Mouse (Mus musculus) bone marrow macrophage, adult 2 months (primary cell): Measurements from ENCODE around the gene Gpr173. TPM values are rescaled to one million over a fixed set of nuclear protein-coding genes. Genes with fewer than 3 reads are reported as not detected.
"Not testable (repeated sequence)": the region's sequence is repeated elsewhere in the genome, so short reads cannot be mapped to it uniquely, and the experiment has no call there.

ENCODE experiments used
- H3K27ac ChIP-seq: 2 replicates; pipeline ENCODE4 v1.5.1; 2012; ENCODE audit warnings: low read depth, low read length; ENCODE audit not compliant: insufficient read depth
- H3K4me1 ChIP-seq: 2 replicates; pipeline ENCODE4 v1.6.1; 2012; ENCODE audit warnings: low read length; ENCODE audit not compliant: control insufficient read depth, insufficient read depth
- H3K4me3 ChIP-seq: 2 replicates; pipeline ENCODE4 v1.5.1; 2012; ENCODE audit warnings: mild to moderate bottlenecking, low read length, moderate library complexity; ENCODE audit not compliant: insufficient read depth
- CTCF ChIP-seq: IDR thresholded peaks from 2 replicates; pipeline ENCODE4 v1.5.1; 2012; ENCODE audit warnings: low read depth, mild to moderate bottlenecking, low read length, moderate library complexity
- POLR2A ChIP-seq: IDR thresholded peaks from 2 replicates; pipeline ENCODE4 v1.6.1; 2012; ENCODE audit warnings: mild to moderate bottlenecking, low read depth, low read length, borderline replicate concordance
- polyA plus RNA-seq: library from polyadenylated mRNA; stranded (reverse); fragments of >200 nt; gene quantifications from 2 replicates; pipeline ENCODE4 v1.2.4, GENCODE M21; 2012; ENCODE audit not compliant: missing spikeins, insufficient read depth, insufficient read length

The Gpr173 gene
- polyA plus RNA-seq, 1 experiment, result not detected

DNA sequence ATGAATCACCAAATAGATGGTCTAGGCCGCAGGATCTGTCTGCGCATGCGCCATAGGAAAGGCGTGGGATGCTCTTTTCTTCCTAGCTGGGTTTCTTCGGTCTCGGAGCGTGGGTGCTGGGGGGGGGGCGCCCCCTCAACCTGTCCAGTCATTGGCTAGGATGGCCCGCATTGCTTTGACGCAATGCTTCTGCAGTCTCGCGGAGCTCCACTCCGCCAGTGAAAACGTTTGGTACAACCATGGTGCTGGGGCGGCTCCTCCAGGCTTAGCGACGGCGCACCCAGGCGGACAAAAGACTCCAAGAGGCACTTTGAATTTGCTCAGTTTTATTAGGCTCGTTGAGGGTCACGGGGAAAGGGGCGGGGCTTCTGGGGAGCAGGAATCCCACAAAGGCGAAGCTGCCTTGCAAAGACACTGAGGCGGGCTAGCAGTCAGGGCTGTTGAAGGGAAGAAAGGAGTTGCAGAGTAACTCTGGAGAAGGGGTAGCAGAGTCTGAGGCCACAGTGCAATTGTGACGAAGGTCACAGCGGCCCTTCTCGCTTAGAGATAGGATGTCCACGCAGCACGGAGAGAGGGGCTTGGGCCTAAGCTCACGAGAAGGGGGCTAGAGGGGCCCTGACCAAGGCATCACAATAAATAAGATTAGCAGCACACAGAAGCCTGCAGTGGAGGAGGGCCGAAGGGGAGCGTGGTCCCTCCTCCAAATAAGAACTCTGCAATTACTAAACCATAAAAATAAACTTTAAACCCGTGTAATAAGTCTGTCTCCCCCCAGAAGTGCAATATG lies 31.8 kb downstream of the Gpr173 start:
- Histone ChIP-seq H3K27ac (peak overlapping the region; percentile 86), H3K4me3 (peak overlapping the region; percentile 56), H3K4me1 (peaks cover 12% of the 10 kb centered on the region)
- TF ChIP-seq CTCF (no peak), POLR2A (no peak)

DNA sequence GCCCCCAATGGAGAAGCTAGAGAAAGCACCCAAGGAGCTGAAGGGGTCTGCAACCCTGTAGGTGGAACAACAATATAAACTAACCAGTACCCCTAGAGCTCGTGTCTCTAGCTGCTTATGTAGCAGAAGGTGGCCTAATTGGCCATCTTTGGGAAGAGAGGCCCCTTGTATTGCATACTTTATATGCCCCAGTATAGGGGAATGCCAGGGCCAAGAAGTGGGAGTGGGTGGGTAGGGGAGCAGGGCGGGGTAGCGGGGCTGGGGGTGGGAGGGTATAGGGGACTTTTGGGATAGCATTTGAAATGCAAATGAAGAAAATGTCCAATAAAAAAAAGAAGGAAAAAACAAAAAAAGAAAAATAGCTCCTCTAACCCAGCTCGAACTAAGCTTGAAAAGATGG lies 32.4 kb downstream of the Gpr173 start:
- H3K27ac ChIP-seq, H3K4me1 ChIP-seq, H3K4me3 ChIP-seq: not testable (repeated sequence)

DNA sequence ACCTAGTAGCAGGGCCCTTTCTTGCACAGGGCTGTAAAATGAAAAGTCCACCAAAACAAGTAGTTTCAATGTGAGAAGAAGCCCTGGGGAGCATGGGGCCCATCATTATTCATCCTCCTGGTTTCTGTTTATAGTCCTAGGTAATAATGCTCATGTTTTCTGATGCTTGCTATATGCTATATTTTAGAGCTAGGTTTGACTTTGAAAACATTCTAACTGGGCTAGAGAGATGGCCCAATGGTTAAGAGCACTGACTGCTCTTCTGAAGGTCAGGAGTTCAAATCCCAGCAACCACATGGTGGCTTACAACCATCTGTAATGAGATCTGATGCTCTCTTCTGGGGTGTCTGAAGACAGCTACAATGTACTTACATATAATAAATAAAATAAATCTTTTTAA lies 39.1 kb downstream of the Gpr173 start:
- H3K4me1 ChIP-seq, H3K27ac ChIP-seq, H3K4me3 ChIP-seq: not testable (repeated sequence)

- TF ChIP-seq POLR2A (no peak), CTCF (no peak)
- H3K4me3 ChIP-seq, result peak overlapping the region; percentile 45
- peaks cover 8% of the 10 kb centered on the region for H3K4me1 ChIP-seq
- peak overlapping the region; percentile 22; the same call in 1 of the 2 replicates for H3K27ac ChIP-seq
Measured at GRCm38 (mm10) chrX:152327689-152328052, 40.8 kb downstream of the Gpr173 start.

DNA sequence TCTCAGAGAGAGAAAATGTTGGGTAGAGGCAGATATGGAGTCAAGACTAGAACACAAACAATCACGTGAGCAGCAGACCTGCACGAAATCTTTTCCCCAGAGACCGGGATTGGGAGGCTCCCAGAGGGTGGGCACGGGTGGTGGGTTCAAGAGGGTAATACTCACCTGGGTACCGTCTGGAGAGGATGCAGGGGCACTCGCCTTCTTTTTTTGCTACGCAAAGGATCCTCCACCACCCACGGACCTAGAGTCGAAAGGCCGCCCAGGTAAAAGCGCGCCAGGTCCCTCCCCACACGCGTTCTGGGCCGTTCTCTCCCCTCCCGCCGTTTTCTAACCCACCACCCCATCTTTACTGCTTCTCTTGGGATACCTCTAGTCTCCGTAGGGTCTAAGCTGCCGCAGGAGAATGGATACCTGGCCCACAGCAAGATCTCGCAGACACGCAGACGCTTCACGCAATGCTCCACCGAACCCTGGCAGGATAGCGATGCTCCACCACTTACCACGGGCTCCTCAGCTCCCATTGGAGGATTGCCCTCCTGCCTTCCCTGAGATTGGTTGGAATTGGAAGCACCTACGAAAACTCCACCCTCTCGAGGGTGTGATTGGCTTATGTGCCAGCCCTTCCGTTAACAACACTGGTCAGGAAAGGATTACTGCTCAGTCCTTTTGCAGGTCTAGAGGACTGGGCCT lies 41.4 kb downstream of the Gpr173 start, which contains the start of gene Kantr:
Kantr (minus strand) TSS at position 500 of the 693 bp plus-strand sequence.
- Histone ChIP-seq H3K4me3 (peak within 1 kb of the TSS; percentile 76), H3K27ac (peak within 1 kb of the TSS; percentile 22; the same call in 1 of the 2 replicates), H3K4me1 (peaks cover 8% of the 10 kb centered on the region)
- TF ChIP-seq CTCF, result no peak
- no peak for TF ChIP-seq POLR2A

DNA sequence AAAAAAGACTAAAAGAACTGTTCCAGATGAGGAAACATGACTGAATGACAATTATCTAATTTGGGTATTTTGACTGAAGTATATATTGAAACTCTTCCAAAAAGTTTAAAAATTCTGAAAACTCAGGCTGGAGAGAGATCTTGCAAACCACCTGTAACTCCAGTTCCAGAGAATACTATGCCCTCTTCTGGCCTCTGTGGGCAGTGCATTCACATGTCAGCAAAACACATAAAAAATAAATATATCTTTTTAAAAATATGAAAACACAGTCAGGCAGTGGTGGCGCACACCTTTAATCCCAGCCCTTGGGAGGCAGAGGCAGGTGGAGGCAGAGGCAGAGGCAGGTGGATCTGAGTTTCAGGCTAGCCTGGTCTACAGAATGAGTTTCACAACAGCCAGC lies 44.9 kb downstream of the Gpr173 start:
- Histone ChIP-seq H3K27ac (no peak overlapping the region), H3K4me1 (peaks cover 8% of the 10 kb centered on the region), H3K4me3 (no peak overlapping the region)
- TF ChIP-seq CTCF (no peak), POLR2A (no peak)

- TF ChIP-seq CTCF (no peak), POLR2A (no peak)
- peaks cover 5% of the 10 kb centered on the region for H3K4me1 ChIP-seq
- peak overlapping the region; percentile 30 for H3K27ac ChIP-seq
- no peak overlapping the region for H3K4me3 ChIP-seq
Measured at GRCm38 (mm10) chrX:152322776-152323175, 45.7 kb downstream of the Gpr173 start.

DNA sequence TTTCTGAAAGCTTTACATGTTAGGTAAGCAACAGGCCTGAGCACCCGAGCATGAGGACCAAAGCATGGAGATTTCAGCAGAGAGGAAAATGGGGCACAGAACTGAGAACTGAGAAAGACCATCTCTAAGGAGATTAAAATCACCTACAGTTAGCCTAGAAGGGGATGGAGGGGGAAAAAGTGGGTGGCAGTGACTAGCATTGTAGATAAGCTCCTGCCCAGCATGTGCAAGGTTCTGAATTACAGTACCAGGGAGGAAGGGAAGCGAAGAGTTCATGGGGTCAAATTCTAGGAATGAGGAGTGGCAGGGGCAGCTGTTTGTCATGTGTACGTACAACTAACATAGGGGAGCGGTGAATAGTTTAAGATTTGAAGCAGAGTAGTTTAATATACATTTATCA lies 48.0 kb downstream of the Gpr173 start:
- H3K27ac ChIP-seq, result no peak overlapping the region
- TF ChIP-seq POLR2A (no peak), CTCF (no peak)
- no peak overlapping the region for H3K4me3 ChIP-seq
- H3K4me1 ChIP-seq, result peaks cover 2% of the 10 kb centered on the region; the same call in 1 of the 2 replicates

- Histone ChIP-seq H3K4me1 (no peaks in the 10 kb centered on the region), H3K4me3 (no peak overlapping the region), H3K27ac (no peak overlapping the region)
- no peak for TF ChIP-seq POLR2A
- no peak for TF ChIP-seq CTCF
Measured at GRCm38 (mm10) chrX:152307942-152308341, 60.6 kb downstream of the Gpr173 start.

DNA sequence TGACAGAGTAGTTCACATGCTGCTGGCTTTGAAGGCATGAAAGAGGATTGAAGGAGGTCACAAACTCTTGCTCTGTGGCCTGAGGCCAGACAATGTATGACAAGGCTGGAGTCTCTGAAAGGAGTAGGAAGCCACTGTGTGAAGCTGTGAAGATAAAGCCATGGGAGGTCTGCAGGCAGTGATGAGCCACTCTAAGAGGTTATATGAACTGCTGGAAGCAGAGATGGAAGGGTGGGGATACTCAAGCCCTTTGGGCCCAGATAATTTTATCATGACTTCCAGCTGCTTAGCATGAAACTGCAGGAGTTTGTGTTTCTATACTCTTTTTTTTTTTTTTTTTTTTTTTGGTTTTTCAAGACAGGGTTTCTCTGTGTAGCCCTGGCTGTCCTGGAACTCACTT lies 61.1 kb downstream of the Gpr173 start:
- TF ChIP-seq CTCF (no peak), POLR2A (no peak)
- H3K27ac ChIP-seq, result no peak overlapping the region
- H3K4me3 ChIP-seq, result no peak overlapping the region
- no peaks in the 10 kb centered on the region for H3K4me1 ChIP-seq
